7 mouse cellular contexts compared by ENCODE assay signal in genomic region chr11:70699722-70700556, GRCm38 (mm10). TPM values are rescaled to one million over a fixed set of nuclear protein-coding genes. Genes with fewer than 3 reads are reported as not detected.
DNase-seq lines count a peak whose midpoint lies in the region; ATAC-seq and TF ChIP-seq lines count a peak whose summit lies in the region.

Inca1 (minus strand) TSS chr11:70700155.
Kif1c (plus strand) TSS chr11:70700548.

- H3K27ac ChIP-seq in intestine, postnatal 0 days (ENCODE audit: low read depth, low read length) = peak within 1 kb of the TSS; percentile 91
- H3K27ac ChIP-seq in limb, embryonic 10.5 days = peak within 1 kb of the TSS; percentile 96
- peak within 1 kb of the TSS; percentile 91 for H3K27ac ChIP-seq in midbrain, embryonic 13.5 days

- peaks cover 16% of the 10 kb centered on the region for H3K36me3 ChIP-seq in intestine, postnatal 0 days (ENCODE audit: control insufficient read depth, insufficient read depth)
- H3K36me3 ChIP-seq in limb, embryonic 10.5 days = peaks cover 28% of the 10 kb centered on the region
- H3K36me3 ChIP-seq in midbrain, embryonic 13.5 days = peaks cover 16% of the 10 kb centered on the region

- peak; percentile 95 for ATAC-seq in intestine, postnatal 0 days
- peak; percentile 94 for ATAC-seq in midbrain, embryonic 13.5 days

- WGBS in intestine, postnatal 0 days = 1% methylated on average over 57 of the region's 69 CpGs
- 1% methylated on average over 69 of the region's 69 CpGs for WGBS in limb, embryonic 10.5 days
- WGBS in midbrain, embryonic 13.5 days = 1% methylated on average over 69 of the region's 69 CpGs

- H3K9ac ChIP-seq in intestine, postnatal 0 days (ENCODE audit: low read depth, low read length) = peak within 1 kb of the TSS; percentile 86
- H3K9ac ChIP-seq in midbrain, embryonic 13.5 days (replicated peaks) = peak within 1 kb of the TSS; percentile 94

- peaks cover 4% of the 10 kb centered on the region for H3K4me1 ChIP-seq in intestine, postnatal 0 days (replicated peaks; ENCODE audit: control insufficient read depth, insufficient read depth, low read length)
- peaks cover 34% of the 10 kb centered on the region for H3K4me1 ChIP-seq in limb, embryonic 10.5 days
- H3K4me1 ChIP-seq in midbrain, embryonic 13.5 days (replicated peaks) = peaks cover 25% of the 10 kb centered on the region

- H3K4me3 ChIP-seq in intestine, postnatal 0 days (ENCODE audit: low read depth, low read length) = peak within 1 kb of the TSS; percentile 95
- H3K4me3 ChIP-seq in limb, embryonic 10.5 days = peak within 1 kb of the TSS; percentile 96
- peak within 1 kb of the TSS; percentile 80 for H3K4me3 ChIP-seq in midbrain, embryonic 13.5 days (replicated peaks)

- peak; percentile 90 for DNase-seq in adrenal gland, adult 8-10 months
- peak; percentile 95 for DNase-seq in embryo, embryonic 9.5 days (ENCODE audit: extremely low spot score)
- DNase-seq in gonadal fat pad, adult 2 months (ENCODE audit: low read depth) = no peak
- peak; percentile 96 for DNase-seq in limb, embryonic 10.5 days (ENCODE audit: low spot score)
- peak; percentile 95 for DNase-seq in spleen, adult 12 weeks (ENCODE audit: low spot score)

- H3K27me3 ChIP-seq in intestine, postnatal 0 days (replicated peaks; ENCODE audit: control insufficient read depth, insufficient read depth, low read length) = no peaks in the 10 kb centered on the region
- H3K27me3 ChIP-seq in limb, embryonic 10.5 days (ENCODE audit: low read depth, poor library complexity, severe bottlenecking) = no peaks in the 10 kb centered on the region
- H3K27me3 ChIP-seq in midbrain, embryonic 13.5 days = no peaks in the 10 kb centered on the region

- H3K9me3 ChIP-seq in intestine, postnatal 0 days (ENCODE audit: control insufficient read depth) = no peaks in the 10 kb centered on the region
- no peaks in the 10 kb centered on the region for H3K9me3 ChIP-seq in limb, embryonic 10.5 days (replicated peaks)
- H3K9me3 ChIP-seq in midbrain, embryonic 13.5 days = no peaks in the 10 kb centered on the region

- H3K4me2 ChIP-seq in intestine, postnatal 0 days (replicated peaks; ENCODE audit: low read depth) = peak within 1 kb of the TSS; percentile 76
- peak within 1 kb of the TSS; percentile 85 for H3K4me2 ChIP-seq in midbrain, embryonic 13.5 days (replicated peaks)

- no peak for TF ChIP-seq CTCF in intestine, postnatal 0 days (IDR thresholded peaks at IDR 0.05; ENCODE audit: low read depth)

RNA-seq across cellular contexts. Expression of gene Inca1, which starts in this region (rescaled TPM):
- total RNA-seq in adrenal gland, adult 8-10 months (2022) = 10 to 100 TPM in 2 of 4 experiments, 1 to 10 TPM in 2; 5.3 to 11.4 (median 8.6) TPM
- 11.9 and 12.4 TPM in 2 replicates for polyA plus RNA-seq in gonadal fat pad, adult 2 months (2012; rRNA removed)
- 2.8 and 3.3 TPM in 2 replicates for polyA plus RNA-seq in intestine, postnatal 0 days (2015; fragmentation: Nextera tagmentation; extraction: Ambion mirVana)
- 1.1 and 1.2 TPM in 2 replicates for polyA plus RNA-seq in limb, embryonic 10.5 days (2016; fragmentation: Nextera tagmentation; extraction: Ambion mirVana)
- 0.94 and 1.8 TPM in 2 replicates for polyA plus RNA-seq in midbrain, embryonic 13.5 days (2015; fragmentation: Nextera tagmentation; extraction: Ambion mirVana)

RNA-seq across cellular contexts. Expression of gene Kif1c, which starts in this region (rescaled TPM):
- 100 to 1,000 TPM; 130 to 210 (median 165) TPM for total RNA-seq in adrenal gland, adult 8-10 months (2022)
- 98.2 and 102 TPM in 2 replicates for polyA plus RNA-seq in gonadal fat pad, adult 2 months (2012; rRNA removed)
- 4.4 and 5.4 TPM in 2 replicates for polyA plus RNA-seq in intestine, postnatal 0 days (2015; fragmentation: Nextera tagmentation; extraction: Ambion mirVana)
- polyA plus RNA-seq in limb, embryonic 10.5 days (2016; fragmentation: Nextera tagmentation; extraction: Ambion mirVana) = 2.0 and 2.2 TPM in 2 replicates
- polyA plus RNA-seq in midbrain, embryonic 13.5 days (2015; fragmentation: Nextera tagmentation; extraction: Ambion mirVana) = 1.4 and 2.1 TPM in 2 replicates

Comparison
In these comparisons a context has a peak if more than half of its experiments do, and no peak if none do; other contexts are left out.
1. RNA of gene Kif1c (polyA plus RNA-seq): 98.2 to 102 TPM in gonadal fat pad, adult 2 months; 4.4 to 5.4 TPM in intestine, postnatal 0 days, 2.0 to 2.2 TPM in limb, embryonic 10.5 days and 1.4 to 2.1 TPM in midbrain, embryonic 13.5 days; every median in the first group is over 10 times any median in the second.
2. Peak in every context shown above with its lines, with median percentiles within 50 percentile points of each other: H3K27ac ChIP-seq and H3K4me3 ChIP-seq.